ENCODE assay signal across 12 mouse cellular contexts in genomic region chr13:11905126-11905525, GRCm38 (mm10).
"Had no signal": no experiment of that assay in that cellular context is flagged by ENCODE, and none has a peak within 500 bp of the region (broad histone marks: within the 10 kb centered on the region; RNA-seq: fewer than 3 reads in every experiment).

No protein-coding gene starts in this region.

- H3K4me2 ChIP-seq: limb, embryonic 15.5 days; liver, embryonic 12.5 days; lung, embryonic 14.5 days; neural tube, embryonic 13.5 days had no signal

- H3K4me3 ChIP-seq: limb, embryonic 15.5 days; liver, embryonic 12.5 days; midbrain, embryonic 10.5 days; neural tube, embryonic 13.5 days had no signal

- H3K27me3 ChIP-seq: limb, embryonic 15.5 days; liver, embryonic 12.5 days; neural tube, embryonic 13.5 days had no signal

- H3K36me3 ChIP-seq: limb, embryonic 15.5 days; liver, embryonic 12.5 days; midbrain, embryonic 10.5 days; neural tube, embryonic 13.5 days had no signal

- ATAC-seq: liver, embryonic 12.5 days; midbrain, embryonic 16.5 days had no signal

- H3K9ac ChIP-seq: limb, embryonic 15.5 days; liver, embryonic 12.5 days; lung, embryonic 14.5 days; neural tube, embryonic 13.5 days had no signal

- H3K9me3 ChIP-seq: limb, embryonic 15.5 days; liver, embryonic 12.5 days; midbrain, embryonic 10.5 days; neural tube, embryonic 13.5 days had no signal

- H3K4me1 ChIP-seq: limb, embryonic 15.5 days; liver, embryonic 12.5 days had no signal

- DNase-seq: kidney, postnatal 25 days; lung, embryonic 14.5 days; lung, postnatal 10 days; lung, postnatal 4 days; right cerebral cortex, adult 18-20 months; right cerebral cortex, postnatal 25 days; thymus, postnatal 36 days had no signal

- H3K27ac ChIP-seq: limb, embryonic 15.5 days; liver, embryonic 12.5 days; midbrain, embryonic 10.5 days; neural tube, embryonic 13.5 days had no signal
